Mouse (Mus musculus): ENCODE measurements at regions not wholly inside any gene's neighbourhood (a gene's known extent, or its start where the extent isn't known, plus 50 kb on each side); places are given as distances from the start of the nearest gene placed in this dataset.
A peak's percentile ranks its signal among the peaks of the same experiment; 100 is the strongest.
"Not testable (repeated sequence)": the region's sequence is repeated elsewhere in the genome, so short reads cannot be mapped to it uniquely, and the experiment has no call there.

DNA sequence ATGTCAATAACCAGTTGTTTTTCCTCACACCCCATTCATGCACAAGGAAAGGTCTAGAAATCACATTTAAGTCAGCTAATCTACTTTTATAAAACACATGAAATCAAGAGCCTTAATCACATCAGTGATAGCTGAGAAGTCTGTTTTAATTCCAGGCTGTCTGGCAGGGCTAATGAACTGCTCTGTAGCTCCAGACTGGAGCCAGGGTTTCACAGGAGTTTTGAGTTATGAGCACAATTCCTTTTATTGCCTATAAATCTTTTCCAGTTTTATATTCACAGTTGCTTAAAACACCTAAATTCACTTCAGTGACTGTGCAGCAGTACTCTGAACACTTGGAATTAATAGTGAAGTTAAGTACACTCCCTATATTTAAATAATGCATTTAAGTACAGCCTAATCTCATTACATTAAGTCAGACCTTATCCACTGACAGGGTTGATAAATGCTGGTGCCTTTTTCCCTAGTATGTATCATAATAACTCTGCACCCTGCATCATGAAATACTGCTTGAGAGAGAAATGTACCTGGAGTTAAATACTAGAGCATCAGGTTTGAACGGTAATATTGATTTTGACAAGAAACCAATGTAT lies 198.6 kb upstream of the Gria4 start:
- no peak for DNase-seq

DNA sequence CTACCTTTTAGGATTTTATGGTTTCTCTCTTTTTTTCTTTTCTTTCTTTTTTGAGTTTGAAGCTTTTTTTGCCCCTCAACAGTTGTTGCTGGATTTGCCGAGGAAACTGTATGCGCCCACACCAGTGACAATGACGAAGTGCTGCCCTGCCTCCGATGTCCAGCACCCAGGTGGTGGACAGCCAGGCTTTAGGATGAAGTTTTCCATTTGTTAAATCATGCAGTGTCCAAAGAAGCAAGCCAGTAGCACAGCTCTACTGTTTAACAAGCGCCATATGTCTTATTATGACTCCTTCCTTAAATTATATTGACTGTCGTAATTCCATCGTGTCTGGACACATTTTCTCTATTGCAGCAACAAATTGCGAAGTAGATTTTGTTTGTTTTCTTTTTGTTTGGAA lies 183.4 kb upstream of the Gria4 start:
- not testable (repeated sequence) for DNase-seq

DNA sequence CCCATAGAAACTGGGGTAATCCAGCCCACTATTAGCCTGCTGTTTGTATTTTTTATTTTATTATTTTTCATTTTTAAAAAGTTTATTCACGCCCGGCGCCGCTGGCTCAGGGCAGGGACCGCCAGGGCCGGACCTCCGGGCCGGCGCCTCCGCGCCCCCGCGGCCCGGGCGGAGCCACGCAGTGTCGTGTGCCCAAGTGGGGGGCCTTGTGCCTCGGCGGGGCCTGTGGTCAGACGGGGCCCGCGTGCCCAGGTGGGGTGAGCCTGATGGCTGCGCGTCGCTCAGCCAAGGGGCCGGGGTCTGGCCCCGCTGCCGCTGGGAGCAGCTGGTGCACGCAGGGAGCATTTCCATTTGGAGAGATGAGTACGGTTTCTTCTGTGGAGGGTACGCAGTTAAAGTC lies 181.5 kb upstream of the Gria4 start:
- DNase-seq = no peak

DNA sequence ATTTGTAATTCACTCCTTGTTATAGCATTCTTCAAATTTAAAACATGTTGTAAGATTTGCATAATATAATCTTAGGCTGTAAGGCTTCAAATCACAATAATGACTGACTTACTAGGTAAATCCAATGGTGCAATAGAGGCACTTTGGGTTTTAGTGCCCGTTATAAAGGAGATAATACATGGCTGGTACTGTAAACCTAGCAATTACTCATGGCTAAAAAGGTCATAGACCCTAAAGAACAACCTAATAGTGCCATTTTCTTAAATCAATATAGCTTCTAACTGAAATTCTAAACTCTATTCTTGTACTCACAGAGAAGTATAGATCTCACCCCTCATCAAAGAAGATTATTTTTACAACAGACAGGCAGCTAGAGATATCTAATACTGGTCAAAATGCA lies 179.0 kb upstream of the Gria4 start:
- no peak for DNase-seq

DNA sequence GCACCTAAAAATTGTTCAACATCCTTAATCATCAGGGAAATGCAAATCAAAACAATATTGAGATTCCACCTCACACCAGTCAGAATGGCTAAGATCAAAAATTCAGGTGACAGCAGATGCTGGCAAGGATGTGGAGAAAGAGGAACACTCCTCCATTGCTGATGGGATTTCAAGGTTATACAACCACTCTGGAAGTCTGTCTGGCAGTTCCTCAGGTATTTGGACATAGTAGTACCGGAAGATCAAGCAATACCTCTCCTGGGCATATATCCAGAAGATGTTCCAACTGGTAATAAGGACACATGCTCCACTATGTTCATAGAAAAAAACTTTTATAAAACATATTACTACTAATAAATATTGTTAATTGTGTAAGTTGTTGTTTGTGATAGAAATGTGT lies 135.8 kb upstream of the Gria4 start:
- DNase-seq = peak in 1 of 2 experiments; percentile 32

DNA sequence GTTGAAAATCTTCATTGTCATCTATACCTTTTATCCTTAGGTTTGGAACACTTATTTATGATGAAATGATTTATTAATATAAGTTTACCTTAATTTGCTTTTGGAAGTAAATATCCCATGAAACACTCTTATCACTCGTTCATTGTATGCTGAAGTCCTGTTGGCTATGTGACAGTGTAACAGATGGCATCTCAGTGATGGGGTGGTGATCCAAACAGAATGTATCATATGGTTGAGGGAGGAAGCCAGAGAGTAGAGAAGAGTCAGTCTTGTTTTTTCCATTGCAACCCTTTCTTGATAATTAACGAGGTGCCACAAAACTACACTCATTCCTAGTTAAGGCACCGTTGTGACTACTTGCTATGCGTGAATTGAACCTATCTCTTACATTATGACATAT lies 134.3 kb upstream of the Gria4 start:
- peak; percentile 77 to 84 for DNase-seq

DNA sequence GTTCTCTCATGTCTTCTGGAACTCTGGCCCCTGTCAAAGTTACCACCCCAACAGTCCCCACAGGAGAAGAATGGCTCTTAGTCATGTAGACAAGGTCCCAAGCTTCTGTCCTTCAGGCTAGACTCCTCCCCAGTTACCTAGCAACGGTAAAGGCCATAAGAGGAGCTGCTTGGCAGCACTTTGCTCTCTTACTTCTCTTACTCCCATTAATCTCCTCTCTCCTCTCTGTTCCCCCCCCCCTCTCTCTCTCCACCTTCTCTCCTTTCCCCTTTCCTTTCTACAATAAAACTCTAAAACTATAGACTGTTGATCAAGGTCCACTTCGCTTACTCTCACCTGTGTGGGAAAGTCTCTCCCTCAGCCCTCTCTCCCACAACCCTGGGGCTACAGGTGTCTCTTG lies 114.5 kb upstream of the Gria4 start:
- no peak for DNase-seq

DNA sequence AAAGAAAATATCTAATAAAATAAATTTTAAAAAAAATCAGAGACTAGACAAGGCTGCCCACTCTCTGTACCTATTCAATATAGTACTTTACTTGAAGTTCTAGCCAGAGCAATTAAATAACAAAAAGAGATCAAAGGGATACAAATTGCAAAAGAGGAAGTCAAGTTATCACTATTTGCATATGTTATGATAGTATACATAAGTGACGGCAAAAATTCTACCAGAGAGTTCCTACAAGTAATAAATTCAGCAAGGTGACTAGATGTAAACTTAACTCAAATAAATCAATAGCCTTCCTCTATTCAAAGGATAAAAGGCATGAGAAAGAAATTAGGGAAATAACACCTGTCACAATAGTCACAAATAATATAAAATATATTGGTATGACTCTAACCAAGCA lies 89.4 kb upstream of the Gria4 start:
- no peak for DNase-seq
